Mouse (Mus musculus) urinary bladder, postnatal 10 days (tissue): ENCODE data around the gene Tmem207.

ENCODE experiments used
- DNase-seq: peaks from one replicate; pipeline ENCODE4 v3.0.0; 2022; ENCODE audit warnings: low spot score

Gene Tmem207

GRCm38 (mm10) chr16:26456182-26456581, 70.4 kb downstream of the Tmem207 start:
- DNase-seq = no peak

- DNase-seq = no peak
These were observed 72.4 kb downstream of the Tmem207 start for GRCm38 (mm10) chr16:26454163-26454562.
